Mouse (Mus musculus) mesoderm, embryonic 11.5 days (tissue): ENCODE results near the gene Utp14b.

ENCODE experiments used
- DNase-seq: peaks from one replicate; pipeline ENCODE4 v3.0.0-alpha.2; 2012; ENCODE audit warnings: low read depth, low spot score

The Utp14b gene

GRCm38 (mm10) chr1:78686872-78687271 is 29.0 kb downstream of the Utp14b start:
- DNase-seq: peak; percentile 9

GRCm38 (mm10) chr1:78688149-78688548 is 30.3 kb downstream of the Utp14b start:
- DNase-seq: no peak

- no peak for DNase-seq
Observed at GRCm38 (mm10) chr1:78694503-78695258, 36.8 kb downstream of the Utp14b start.

GRCm38 (mm10) chr1:78696305-78696704 is 38.5 kb downstream of the Utp14b start:
- no peak for DNase-seq

- DNase-seq: no peak
Observed at GRCm38 (mm10) chr1:78696903-78697302, 39.1 kb downstream of the Utp14b start.

- DNase-seq: no peak
Observed at GRCm38 (mm10) chr1:78698138-78698537, 40.3 kb downstream of the Utp14b start.

GRCm38 (mm10) chr1:78701740-78702139 is 43.9 kb downstream of the Utp14b start:
- DNase-seq: no peak

GRCm38 (mm10) chr1:78702282-78702963 is 44.6 kb downstream of the Utp14b start:
- no peak for DNase-seq

- no peak for DNase-seq
Observed at GRCm38 (mm10) chr1:78702964-78703285, 45.1 kb downstream of the Utp14b start.

- no peak for DNase-seq
Observed at GRCm38 (mm10) chr1:78706338-78706737, 48.5 kb downstream of the Utp14b start.

GRCm38 (mm10) chr1:78707280-78707679 is 49.4 kb downstream of the Utp14b start:
- DNase-seq: peak; percentile 13

- no peak for DNase-seq
Observed at GRCm38 (mm10) chr1:78710026-78710425, 52.2 kb downstream of the Utp14b start.

- DNase-seq: no peak
Observed at GRCm38 (mm10) chr1:78710613-78711329, 52.9 kb downstream of the Utp14b start.
